Mouse (Mus musculus): ENCODE measurements around the gene Itih2.

DNA sequence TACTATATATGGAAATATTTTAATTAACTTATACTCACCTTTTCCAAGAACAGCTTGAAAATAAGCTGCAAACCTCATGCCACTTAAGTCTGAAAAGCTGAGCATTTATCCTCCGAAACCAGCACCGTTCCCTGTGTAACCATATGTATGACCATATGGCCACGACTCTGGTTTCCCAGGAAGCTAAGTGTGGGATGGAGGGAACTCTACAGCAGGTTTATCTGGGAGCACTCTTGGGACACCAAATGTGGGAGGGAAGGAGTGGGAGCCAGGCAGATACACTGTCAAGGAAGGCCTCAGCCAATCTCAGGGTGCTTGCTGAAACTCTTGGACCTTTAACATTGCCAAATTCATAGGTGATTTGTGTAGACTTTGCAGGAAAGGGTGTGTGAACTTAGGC lies 80.3 kb downstream of the Itih2 start:
- TF ChIP-seq CTCF (IDR thresholded peaks at IDR 0.05; ENCODE audit: extremely low read depth, insufficient read length, insufficient replicate concordance, low read depth, low read length), result no peak
- TF ChIP-seq POLR2A (IDR thresholded peaks at IDR 0.05; ENCODE audit: low read depth, low read length), result no peak
